Mouse (Mus musculus): ENCODE measurements around the gene Phlpp1.

The Phlpp1 gene

DNA sequence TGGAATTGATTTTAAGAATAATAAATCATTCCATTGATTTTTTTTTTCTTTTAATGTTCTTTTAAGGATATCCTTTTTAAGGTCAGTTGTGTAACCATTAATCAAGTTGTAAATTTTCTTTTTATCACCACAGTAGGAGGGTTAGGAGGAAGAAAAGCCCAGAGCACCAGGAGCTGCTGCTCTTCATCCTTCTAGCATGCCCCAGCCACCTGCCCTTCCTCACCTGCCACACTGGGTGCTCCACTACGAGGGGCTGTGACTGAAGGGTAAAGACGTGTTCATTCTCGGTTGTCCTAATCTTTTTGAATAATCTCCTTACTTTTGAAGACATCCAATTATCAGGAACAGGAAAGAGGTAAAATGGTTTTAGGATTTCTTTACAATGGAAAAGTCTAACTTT is 22.7 kb downstream of the Phlpp1 start:
- no peak for DNase-seq (ENCODE audit: low read depth, low spot score)

DNA sequence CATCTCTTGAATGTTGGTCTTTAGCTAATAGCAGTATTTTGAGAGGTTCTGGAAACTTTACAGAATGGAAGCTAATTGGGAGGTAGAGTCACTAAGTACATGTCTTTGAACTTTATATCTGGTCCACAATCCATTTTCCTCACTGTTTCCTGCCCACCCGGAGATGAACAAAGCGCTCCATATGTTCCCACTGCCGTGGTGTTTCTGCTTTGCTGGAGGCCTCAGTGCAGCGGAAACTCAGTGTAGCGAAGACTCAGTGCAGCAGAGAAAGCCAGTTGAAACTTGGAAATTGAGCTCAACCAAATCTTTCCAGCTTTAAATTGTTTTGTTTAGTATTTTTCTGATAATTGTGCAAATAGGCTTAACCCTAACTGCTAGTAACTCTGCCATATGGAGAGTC is 26.4 kb downstream of the Phlpp1 start:
- DNase-seq (ENCODE audit: low read depth, low spot score): no peak

DNA sequence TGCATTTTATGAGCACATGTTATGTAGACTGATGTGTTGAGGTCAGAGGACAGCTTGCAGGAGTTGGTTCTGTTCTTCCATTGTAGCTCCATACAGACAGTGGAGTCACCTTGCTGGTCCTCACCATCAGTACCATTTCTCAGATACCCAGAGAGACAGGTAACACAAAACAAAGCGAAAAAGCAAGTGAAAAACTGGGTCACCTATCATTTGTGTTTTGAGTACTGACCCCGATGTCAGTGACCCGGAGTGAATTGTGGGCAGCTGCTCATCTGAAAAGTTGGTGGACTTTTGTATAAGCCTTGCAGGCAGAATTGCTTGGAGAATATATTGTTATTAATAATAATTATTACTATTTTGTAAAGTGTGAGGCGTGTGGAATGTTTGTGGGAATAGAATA is 27.6 kb downstream of the Phlpp1 start:
- no peak for DNase-seq (ENCODE audit: low read depth, low spot score)

DNA sequence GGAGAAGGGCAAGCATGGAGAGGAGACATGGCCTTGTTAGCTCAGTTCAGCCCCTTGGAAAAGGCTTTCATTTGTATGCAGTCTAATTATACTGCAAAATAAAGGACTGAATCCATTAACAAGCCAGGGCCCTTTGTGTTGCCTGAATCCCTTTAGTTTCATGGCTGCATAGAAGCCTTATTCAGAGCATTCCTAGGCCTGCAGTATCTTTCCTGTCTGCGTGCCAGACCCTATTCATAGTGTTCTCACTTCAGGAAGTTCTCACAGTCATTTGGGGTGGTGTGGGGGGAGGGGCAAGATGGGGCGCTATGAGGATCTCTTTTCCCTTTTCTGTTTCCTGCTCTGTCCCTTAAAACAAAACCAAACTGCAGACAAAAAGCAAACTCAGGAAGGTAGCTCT is 28.1 kb downstream of the Phlpp1 start:
- DNase-seq (ENCODE audit: low read depth, low spot score): peak; percentile 66

DNA sequence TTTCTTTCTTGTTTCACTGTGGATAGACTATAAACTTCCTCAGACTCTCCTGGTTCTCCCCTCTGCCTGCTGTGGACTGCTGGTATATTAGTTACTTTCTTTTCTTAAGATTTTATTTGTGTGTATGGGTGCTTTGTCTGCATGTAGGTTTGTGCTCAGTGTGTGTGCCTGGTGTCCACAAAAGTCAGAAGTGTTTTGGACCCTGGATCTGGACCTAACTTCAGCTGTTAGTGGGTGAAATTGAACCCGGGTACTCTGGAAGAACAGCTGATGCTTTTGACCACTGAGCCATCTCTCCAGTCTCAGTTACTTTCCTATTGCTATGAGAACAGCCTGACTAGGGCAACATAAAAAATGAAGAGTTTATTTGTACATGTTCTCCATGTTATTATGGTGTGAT is 29.5 kb downstream of the Phlpp1 start:
- DNase-seq (ENCODE audit: low read depth, low spot score): no peak

DNA sequence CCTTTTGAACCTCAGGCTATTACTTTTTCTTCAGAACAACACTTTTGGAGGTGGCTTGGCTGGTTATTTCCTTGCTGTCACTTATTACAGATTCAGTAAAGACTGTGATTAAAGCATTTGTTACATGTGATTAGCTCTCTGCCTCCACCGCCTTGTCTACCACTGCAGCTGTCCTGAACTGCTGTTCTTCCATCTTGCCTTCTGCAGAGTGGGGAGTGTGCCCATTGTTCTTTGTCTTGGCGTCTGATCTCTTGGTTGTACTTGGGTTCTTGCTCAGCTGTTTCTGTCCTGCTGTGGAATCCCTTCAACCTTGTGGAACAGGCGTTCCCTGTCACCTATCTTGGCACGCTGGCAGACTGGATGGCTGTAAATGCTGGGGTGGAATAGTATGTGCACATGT is 30.4 kb downstream of the Phlpp1 start:
- DNase-seq (ENCODE audit: low read depth, low spot score): no peak

DNA sequence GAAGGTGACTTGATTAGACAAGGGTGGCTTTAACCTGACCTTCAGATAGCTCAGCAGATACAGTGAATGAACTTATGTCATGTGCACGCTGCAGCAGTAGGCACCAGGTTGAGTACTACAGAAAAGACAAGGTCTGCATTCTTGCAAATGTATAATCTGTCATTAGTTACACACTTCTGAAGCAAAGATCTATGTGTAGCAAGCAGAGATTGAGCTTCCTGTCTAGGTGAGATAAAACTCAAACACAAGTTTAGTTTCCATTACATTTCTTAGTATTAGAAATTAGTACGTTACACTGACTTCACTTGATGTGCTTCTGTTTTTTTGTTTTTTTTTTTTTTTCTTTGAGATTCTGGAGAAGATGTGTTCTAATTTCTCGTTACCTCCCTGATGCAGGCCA is 32.4 kb downstream of the Phlpp1 start:
- no peak for DNase-seq (ENCODE audit: low read depth, low spot score)

DNA sequence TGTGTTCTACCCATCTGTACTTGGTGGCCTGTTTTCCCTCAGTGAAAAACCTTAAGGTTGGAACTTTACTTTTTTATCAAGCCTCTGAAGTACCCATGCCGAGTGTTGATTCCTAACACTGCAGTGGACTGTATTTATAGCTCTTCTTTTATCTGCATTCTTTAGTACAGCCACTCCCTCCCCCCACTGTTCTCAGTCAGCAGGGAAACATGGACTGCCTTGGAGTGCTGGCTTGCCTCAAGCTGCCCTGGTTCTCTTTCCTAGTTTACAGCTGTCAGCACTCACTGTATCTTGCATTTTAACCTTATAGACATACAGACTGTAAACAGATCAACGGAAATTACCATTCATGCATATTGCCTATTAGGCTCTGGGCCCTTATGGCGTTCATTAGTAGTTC is 32.8 kb downstream of the Phlpp1 start:
- no peak for DNase-seq (ENCODE audit: low read depth, low spot score)

DNA sequence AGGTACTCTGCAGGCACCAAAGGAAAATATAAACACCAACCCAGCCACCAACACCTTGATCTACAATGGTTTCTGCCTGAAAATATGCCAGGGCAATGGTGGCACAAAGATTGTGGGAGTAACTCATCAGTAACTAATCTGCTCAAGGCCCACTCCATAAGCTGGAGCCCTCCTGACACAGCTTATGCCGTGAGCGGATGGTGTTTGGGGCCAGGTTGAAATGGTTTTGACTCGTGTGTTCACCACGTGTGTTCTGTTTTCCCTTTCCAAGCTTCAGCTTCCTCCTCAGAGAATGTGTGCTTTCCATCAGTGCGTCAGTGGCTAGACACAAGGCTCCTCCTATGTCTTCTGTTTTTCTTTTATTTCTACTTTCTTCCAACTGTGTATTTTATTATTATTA is 37.0 kb downstream of the Phlpp1 start:
- DNase-seq (ENCODE audit: low read depth, low spot score): no peak

DNA sequence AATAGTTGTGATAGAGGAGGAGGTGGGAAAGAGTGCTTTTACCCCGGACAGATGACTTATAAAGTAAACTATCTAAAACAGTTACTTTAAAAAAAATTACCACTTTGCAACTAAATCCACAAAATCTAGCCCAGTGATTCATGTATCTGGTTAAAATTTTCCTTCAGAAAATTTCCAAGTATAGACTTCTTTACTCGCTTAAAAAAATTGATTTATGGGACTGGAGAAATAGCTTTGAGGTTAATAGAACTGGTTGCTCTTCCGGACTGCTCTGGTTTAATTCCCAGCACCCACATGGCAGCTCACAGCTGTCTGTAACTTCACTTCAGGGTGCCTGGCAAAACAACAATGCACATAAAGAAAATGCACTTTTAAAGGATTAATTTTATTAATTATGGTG is 38.9 kb downstream of the Phlpp1 start:
- DNase-seq (ENCODE audit: low read depth, low spot score): no peak

DNA sequence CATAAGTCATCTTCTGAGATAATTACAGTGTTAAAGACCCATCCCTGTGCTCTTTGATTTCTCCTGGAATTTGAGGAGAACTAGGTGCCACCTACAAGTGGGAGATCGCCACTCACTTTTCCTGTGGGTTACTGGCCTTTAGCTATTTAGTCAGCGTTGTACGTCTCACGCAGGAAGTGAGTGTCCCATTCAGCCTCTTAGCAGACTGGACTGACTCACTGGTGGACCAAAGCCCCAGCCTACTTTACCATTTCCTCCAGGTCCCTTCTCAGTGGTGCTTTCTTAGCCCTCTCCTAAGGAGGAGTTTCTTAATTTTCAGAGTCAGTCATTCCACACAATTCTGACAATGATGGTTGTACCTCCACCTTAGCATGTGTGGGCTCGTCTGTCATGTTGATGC is 39.6 kb downstream of the Phlpp1 start:
- DNase-seq (ENCODE audit: low read depth, low spot score): no peak

DNA sequence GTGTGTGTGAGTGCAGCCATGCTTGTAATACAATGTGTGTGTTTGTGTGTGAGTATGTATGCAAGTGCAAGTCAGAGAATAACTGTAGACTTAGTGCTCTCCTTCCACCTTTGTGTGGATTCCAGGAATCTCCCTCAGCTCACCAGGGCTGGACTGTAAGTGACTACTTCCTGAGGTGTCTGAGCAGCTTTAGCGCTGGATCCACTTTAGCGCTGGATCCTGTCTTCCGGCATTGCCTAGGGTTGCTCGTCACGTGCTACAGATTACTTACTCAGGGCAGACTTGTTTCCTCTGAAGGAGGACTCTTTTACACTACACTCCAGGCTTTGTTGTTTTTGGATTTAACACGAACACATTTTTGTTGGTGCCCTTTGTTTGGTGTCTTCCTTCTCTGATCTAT is 48.9 kb downstream of the Phlpp1 start:
- no peak for DNase-seq (ENCODE audit: low read depth, low spot score)

DNA sequence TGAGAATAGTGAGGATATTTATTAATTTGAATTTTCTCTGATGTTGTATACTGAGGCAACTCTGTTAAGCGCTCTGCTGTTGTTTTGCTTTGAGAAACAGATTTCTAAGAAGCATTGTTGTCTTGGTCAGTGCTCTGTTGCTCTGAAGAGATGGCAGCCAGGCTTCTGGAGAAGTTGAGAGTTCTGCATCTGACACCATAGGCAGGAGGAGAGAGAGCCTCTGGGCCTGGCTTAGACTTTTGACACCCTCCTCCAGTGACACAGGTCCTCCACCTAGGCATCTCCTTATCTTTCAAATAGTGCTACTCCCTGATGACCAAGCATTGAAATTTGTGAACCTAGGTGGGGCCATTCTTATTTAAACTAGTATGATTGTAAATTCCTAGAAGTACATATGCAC is 49.8 kb downstream of the Phlpp1 start:
- no peak for DNase-seq (ENCODE audit: low read depth, low spot score)

DNA sequence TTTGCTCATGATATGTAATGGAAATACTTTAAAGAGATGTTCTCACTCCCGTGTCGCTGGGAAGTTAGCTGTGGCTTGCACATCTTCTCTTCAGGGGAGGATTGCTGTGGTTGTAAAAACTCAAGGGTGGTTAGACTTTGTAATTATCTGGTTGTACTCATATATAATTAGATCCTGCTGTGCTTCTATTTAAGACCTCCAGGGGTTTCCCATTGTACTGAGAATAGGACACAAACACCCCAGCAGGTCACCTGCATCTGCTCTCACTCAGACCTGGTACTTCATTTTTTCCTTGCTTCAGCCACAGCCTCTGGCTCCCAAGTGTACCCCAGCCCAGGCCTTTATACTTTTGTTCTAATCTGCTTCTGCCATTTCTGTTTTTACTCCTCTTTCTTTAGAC is 50.4 kb downstream of the Phlpp1 start:
- DNase-seq (ENCODE audit: low read depth, low spot score): no peak

DNA sequence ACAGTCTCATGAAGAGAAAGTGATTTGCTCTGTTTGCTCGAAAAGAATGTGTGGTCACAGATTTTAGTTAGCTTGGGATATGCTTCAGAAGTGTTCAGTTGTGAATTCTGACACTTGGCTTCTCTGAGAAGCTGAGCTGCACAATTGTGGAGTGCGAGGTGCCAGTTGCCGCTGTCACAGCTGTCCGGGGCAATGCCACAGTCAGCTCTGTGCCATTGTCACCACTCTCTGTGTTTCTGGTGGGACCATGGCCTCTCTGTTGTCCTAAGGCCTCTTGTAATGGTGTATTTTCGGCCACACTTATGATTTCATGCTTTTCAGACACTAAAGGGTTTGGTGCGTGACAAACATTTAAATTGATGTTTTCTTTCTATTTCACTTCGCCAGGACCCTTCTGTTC is 55.1 kb downstream of the Phlpp1 start:
- peak; percentile 62 for DNase-seq (ENCODE audit: low read depth, low spot score)

DNA sequence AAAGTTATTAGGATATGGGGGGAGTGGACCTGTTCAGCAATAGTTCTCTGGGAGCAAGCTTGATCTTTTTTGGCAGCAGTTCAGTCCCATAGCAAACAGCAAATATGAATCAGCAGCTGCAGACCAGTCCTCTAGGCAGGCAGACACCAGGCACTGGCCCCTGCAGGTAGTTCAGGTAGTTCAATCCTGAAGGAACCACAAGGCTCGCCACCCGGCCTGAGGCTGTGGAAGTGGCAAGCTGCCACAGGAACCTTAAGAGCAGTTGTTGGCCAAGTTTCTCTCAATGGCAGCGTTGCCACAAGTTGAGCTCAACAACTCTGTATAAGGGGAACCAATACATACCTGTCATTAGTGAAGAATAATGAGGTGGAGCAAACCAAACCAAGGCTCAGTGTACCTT is 58.8 kb downstream of the Phlpp1 start:
- no peak for DNase-seq (ENCODE audit: low read depth, low spot score)

DNA sequence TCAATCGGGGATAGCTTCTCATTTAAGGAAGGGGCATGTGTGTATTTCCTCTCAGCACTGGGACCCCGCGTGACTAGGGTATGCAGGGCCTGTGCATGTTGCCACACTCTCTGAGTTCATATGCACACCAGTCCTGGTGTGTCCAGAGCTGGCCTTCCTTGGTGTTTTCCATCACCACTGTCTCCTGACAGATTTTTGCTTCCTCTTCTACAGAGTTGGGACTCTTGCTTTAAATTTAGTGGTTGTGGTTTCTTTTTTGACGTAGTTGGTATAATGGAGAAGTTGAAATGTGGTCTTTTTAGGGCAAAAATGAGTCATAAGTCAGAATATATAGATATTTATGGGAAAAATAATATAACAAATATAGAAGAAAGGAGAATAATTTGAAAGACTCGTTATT is 59.8 kb downstream of the Phlpp1 start:
- DNase-seq (ENCODE audit: low read depth, low spot score): no peak

DNA sequence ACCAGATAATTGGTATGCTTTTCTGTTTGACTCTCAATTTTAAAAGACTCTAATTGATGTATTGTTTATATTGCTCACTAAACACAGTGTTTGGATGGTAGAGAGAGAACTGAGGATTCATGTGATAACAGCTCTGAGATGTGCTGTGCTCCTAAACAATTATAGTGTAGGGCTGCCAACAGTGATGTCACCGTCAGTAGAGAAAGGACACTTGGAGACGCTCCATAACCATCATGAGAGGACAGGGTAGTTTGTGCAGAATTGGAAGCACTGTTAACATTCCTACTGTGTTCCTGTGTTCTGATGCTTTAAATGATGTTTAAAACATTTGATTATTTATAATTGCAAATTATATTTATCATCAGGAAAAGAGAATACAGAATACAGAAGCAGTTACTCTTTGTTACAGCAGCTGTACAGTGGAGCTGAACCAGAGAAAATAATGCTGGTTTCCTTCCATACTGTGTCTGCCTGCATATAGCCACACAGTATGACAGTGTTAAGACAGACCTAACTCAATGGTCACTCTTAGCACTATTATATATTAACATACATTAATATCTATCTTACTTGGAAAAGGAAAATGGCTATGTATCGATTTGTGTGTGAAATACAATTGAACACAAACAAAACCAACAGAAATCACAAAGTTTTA is 60.4 kb downstream of the Phlpp1 start:
- peak; percentile 74 for DNase-seq (ENCODE audit: low read depth, low spot score)

DNA sequence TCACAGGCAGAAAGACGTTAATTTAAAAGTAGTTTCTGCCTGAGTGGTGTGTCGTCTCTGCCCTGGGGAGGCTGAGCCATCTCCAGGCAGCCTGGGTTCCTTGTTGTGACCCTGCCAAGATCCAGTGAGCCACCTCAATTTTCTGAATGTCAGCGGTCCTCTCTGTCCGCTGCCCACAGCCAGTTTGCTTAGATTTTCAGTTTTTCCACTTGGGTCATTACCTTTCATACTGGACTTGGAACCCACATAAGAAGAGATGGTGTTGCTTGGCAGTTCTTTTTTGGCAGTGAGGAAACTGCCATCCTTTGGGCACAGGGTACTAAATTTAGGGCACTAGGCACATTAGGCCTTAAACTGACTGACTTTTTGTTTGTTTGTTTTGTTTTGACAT is 60.9 kb downstream of the Phlpp1 start:
- DNase-seq (ENCODE audit: low read depth, low spot score): no peak

DNA sequence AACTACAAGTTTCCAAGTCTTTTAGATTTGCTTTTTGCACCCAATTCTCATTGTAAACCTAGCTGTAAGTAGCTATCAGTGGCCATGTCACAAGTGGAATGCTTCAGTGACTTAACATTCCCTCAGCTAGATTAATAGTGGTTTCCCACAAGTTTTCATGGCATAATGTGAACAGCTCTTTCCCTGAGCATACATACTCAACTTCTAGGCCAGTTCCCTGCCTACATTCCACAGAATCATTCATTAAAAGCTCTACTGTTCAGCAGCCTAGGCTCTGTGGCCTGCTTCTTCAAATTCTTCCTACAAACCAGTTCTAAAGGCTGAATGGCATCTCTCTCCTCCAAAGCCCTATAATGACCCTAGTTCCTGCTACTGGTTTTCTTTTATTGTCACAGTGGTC is 65.4 kb downstream of the Phlpp1 start:
- no peak for DNase-seq (ENCODE audit: low read depth, low spot score)

DNA sequence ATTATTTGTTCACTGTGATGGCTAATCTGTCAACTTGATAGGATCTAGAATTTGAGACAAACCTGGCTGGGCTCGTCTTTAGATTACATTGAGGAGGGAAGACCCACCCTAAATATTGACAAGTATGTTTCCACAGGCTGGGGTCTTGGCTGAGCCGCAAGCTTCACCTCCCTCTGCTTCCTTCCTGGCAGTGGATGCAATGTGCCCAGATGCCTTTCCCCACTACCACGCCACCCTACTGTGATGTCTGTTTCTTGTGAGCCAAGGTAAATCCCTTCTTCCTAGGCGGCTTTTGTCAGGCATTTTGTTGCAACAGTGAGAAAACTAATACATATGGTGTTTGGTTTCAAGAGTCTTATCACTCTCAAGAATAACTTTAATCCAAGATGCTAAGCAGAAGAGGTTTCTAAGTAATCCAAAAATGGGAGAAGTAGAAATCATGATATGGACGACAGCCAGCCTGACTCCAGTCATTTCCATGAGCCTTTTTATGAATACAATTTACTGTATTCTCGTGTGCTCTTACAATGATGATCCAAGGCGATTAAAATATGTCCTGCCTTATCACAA is 68.6 kb downstream of the Phlpp1 start:
- no peak for DNase-seq (ENCODE audit: low read depth, low spot score)

DNA sequence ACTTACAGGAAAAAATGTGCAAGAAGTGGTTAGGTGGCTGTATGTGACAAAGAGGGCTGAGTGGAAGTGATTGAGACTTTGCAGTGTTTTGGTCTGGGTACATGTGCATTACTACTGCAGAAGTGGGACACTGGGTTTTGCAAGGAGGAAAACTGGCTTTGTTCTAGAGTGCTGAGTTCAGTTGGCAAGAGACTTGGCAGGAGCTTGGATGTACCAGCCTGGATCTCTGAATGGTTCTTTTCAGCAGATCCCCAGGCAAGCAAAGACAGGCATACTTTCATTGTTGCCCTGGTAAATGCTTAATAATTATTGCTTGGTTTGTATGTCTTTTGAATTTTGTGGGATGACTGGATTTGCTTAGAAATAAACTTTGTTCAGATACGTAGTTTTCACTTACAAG is 69.5 kb downstream of the Phlpp1 start:
- peak; percentile 68 for DNase-seq (ENCODE audit: low read depth, low spot score)

DNA sequence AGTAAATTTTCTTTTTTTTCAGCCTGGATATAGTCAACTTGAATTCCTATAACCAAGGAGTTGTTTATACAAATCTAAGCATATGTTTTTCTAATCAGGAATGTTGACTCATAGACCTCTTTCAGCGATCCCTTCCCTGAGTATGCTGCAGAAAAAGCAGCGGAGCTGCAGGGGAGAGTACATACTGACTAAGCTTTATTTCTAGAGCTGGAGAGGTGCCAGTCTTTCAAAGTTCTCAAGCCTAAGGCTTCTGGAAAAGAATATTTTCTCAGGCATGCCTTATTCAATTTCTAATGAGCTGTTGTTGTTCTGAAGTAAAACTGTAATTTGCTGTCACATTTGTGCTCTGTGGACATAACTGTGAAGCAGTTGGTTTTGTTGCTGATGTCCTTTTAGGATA is 70.6 kb downstream of the Phlpp1 start:
- DNase-seq (ENCODE audit: low read depth, low spot score): peak; percentile 60

DNA sequence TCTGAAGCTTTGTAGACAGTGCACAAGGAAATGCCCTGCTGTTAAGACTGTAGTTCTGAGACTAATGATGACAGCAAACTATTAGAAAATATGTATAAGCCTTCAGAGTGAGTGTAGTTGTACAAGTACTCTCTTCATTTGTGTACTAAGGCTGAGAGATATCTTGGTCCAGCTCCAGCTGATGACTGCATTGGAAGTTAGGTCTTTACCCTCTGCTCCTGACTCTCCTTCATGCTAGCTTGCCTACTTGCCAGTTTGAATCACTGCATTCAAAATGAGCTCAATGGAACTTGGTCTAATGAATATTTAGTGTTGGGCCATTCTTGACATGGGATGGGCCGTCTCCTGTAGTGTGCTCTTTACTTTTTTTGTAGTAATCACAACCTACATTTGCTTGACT is 71.8 kb downstream of the Phlpp1 start:
- DNase-seq (ENCODE audit: low read depth, low spot score): no peak

Data from telencephalon, adult 2 months (tissue).